Mouse (Mus musculus): Measurements from ENCODE around the gene Ucp2. TPM values are rescaled to one million over a fixed set of nuclear protein-coding genes. Genes with fewer than 3 reads are reported as not detected.

Gene Ucp2
- polyA plus RNA-seq, 1 experiment from 2014 or later: 47.7 TPM

DNA sequence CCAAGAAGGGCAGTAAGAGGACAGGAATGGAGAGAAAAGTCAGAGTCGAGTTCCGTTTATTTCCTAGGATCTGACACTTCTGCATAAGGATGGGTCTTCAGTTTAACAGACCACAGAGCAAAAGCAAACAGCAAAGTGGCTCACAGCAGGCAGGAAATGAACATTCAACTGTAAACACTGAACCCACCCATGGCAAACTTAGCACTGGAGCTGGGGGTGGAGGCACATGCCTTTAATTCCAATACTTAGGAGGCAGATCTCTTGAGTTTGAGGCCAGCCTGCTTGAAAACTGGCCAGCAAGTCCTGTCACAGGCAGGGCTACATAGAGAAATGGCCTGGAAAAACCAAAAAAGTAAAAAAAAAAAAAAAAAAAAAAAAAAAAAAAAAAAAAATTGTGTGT, 40.4 kb downstream of the Ucp2 start:
- DNase-seq (ENCODE audit: low read depth, low spot score) (no peak), ATAC-seq (no peak)
- no peak for TF ChIP-seq CTCF (IDR thresholded peaks at IDR 0.05)
- POLR2A ChIA-PET: interaction anchor here (0.7 kb wide), 1 partner anchor 10 kb away, joined by 3 read pairs; no protein-coding TSS in a partner anchor
- CTCF ChIA-PET: no interaction called here
- in situ Hi-C loops (cut with MboI; ENCODE audit: low pct_unique_long_range_greater_than_20kb): no loop called here
- no peaks in the 10 kb centered on the region for H3K27me3 ChIP-seq

DNA sequence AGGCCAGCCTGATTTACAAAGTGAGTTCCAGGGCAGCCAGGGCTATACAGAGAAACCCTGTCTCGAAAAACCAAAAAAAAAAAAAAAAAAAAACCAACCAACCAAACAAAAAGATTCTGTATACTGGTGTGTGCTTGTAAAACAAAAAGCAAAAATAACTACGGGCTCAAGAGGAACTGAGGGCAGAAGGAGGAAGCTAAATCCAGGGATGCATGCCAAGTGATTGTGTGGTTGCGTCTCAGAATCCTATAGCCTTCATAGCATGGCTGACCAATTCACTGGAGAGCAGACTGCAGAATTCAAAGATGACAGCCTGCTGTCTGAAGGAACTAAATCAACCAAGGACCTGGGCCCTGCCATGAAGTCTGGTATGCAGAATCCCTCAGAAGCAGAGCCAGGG, 41.1 kb downstream of the Ucp2 start:
- no peak for ATAC-seq
- ChIA-PET POLR2A (interaction anchor here (0.7 kb wide), 1 partner anchor 11 kb away, joined by 3 read pairs; no protein-coding TSS in a partner anchor), CTCF (no interaction called here)
- no peaks in the 10 kb centered on the region for H3K27me3 ChIP-seq
- in situ Hi-C loops (cut with MboI; ENCODE audit: low pct_unique_long_range_greater_than_20kb): no loop called here
- TF ChIP-seq CTCF (IDR thresholded peaks at IDR 0.05): no peak
- DNase-seq (ENCODE audit: low read depth, low spot score): no peak

DNA sequence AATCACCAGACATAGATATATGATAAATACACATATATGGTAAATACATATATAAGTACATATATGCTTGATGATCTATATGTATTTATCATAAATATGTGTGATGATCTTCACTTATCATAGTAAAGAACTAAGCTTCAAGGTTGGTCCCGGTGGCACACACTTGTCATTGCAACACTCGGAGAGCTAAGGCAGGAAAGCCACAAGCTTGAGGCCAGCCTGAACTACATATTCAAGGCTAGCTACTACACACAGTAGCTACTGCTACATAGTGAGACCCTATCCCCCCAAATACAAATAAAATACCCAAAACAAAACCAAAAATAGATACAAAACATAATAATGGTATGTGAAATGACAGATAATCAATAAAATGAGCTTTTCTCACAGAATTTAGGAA, 42.7 kb downstream of the Ucp2 start:
- ChIA-PET POLR2A (interaction anchor here (1.2 kb wide), 1 partner anchor 103 kb away, joined by 3 read pairs; no protein-coding TSS in a partner anchor), CTCF (interaction anchor here (0.6 to 0.7 kb wide), 2 partner anchors 15 to 312 kb away, joined by 3 to 4 read pairs; no protein-coding TSS in a partner anchor)
- H3K27me3 ChIP-seq: no peaks in the 10 kb centered on the region
- in situ Hi-C loops (cut with MboI; ENCODE audit: low pct_unique_long_range_greater_than_20kb): no loop called here
- TF ChIP-seq CTCF (IDR thresholded peaks at IDR 0.05): no peak
- DNase-seq (ENCODE audit: low read depth, low spot score): no peak
- no peak for ATAC-seq

DNA sequence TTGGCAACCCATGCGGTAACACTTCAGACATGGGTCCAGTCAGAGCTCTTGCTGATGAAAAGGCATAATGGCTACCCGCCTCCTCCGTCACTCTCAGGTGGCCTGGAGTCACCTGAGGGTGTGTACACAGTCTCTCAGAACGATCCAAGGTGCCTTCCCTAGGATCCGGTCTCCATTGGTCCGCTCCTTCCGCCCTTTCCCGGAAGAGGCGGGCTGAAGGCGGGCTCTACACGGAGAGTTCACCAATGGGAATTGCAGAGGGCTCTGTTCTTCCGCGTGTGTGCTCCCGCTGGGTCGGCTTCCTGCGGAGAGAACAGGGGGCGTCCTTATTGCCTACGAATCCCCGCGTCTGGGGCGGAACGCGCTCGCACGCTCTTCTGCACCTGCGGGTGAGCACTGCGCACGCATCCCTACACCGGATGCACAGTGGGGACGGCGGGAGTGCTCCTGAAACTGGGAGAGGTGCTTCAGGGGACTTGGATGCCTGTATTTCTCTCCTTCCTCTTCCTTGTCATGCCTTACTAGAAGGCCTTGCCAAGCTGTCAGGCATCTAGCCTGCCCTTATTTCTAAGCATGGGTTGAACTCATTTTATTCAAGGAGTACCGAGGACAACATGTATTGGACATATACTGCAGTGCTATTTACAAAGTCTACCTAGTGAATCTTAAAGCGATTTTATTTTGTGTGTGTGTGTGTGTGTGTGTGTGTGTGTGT, 43.8 kb downstream of the Ucp2 start, which contains the start of gene Coa4:
Coa4 (plus strand) TSS at position 268 of the 715 bp plus-strand sequence.
- ATAC-seq (peak; percentile 94), DNase-seq (ENCODE audit: low read depth, low spot score) (peak; percentile 56)
- CTCF ChIA-PET: no interaction called here
- in situ Hi-C loops (cut with MboI; ENCODE audit: low pct_unique_long_range_greater_than_20kb): no loop called here
- no peaks in the 10 kb centered on the region for H3K27me3 ChIP-seq
- POLR2A ChIA-PET: interaction anchor here (0.6 to 1.2 kb wide), 4 partner anchors 13 to 305 kb away, joined by 3 to 4 read pairs (median 3); no protein-coding TSS in a partner anchor
- TF ChIP-seq CTCF (IDR thresholded peaks at IDR 0.05): no peak

DNA sequence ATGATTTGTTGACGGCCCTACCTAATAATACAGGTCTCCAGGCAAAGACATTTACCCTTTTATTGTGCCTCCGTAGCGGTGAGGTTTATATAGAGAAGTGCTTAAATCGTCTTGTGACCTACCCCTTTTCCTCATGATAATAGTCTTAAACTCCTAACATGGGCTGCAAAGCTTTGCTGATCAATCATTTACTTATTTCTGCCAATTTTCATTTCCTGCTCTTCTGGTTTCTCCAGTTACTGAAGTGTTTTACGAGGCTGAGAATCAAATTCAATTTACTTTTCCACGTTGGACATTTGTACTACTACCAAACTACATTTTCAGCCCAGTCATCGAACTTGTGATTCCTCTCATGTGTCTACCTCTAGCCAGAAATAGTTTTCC, 44.4 kb downstream of the Ucp2 start:
- in situ Hi-C loops (cut with MboI; ENCODE audit: low pct_unique_long_range_greater_than_20kb): no loop called here
- H3K27me3 ChIP-seq: no peaks in the 10 kb centered on the region
- TF ChIP-seq CTCF (IDR thresholded peaks at IDR 0.05): no peak
- ATAC-seq: no peak
- CTCF ChIA-PET: interaction anchor here (1.3 kb wide), 1 partner anchor 101 kb away, joined by 3 read pairs; no protein-coding TSS in a partner anchor
- POLR2A ChIA-PET: interaction anchor here (1.0 kb wide), 1 partner anchor 14 kb away, joined by 3 read pairs; no protein-coding TSS in a partner anchor
- DNase-seq (ENCODE audit: low read depth, low spot score): no peak

DNA sequence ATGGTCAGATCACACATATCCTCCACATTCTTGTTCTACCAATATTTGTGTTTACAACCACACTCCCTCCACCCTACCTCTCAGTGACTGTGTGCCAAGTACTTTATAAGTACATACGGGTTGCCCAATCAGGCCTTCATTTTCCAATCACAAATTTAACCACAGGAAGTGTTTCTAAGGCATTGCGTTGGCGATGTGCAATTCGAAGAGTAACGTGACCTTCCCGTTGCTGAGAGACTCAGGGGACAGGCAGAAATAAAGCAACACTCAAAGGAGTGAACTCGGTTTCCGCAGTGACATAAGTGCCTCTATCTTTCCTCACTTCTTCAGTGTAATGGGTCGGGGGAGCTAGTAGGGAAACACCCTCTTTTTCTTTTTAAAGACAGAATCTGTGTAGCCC, 46.4 kb downstream of the Ucp2 start:
- TF ChIP-seq CTCF (IDR thresholded peaks at IDR 0.05): no peak
- no peak for ATAC-seq
- CTCF ChIA-PET: interaction anchor here (1.2 kb wide), 1 partner anchor 19 kb away, joined by 3 read pairs; no protein-coding TSS in a partner anchor

DNA sequence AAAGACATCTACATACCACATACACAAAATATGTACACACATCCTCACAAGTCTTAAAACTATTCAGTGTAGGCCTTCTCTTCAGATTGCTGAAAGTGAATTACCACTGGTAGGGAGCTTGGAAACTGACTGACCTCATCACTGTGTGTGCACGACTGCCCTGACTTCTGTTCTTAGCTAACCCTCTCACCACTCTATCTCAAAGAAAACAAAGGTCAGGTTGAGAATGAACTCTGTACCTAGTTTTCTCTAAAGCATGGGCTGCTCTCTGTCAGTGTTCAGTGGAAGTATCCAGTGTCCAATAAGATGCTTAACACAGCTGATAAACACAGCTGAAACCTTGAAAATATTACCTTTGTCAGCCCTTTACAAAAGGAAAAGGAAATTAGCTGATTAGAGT, 51.3 kb downstream of the Ucp2 start:
- ChIA-PET POLR2A (no interaction called here), CTCF (interaction anchor here (0.7 kb wide), 1 partner anchor 11 kb away, joined by 3 read pairs; no protein-coding TSS in a partner anchor)
- no peak for DNase-seq (ENCODE audit: low read depth, low spot score)
- ATAC-seq: no peak
- TF ChIP-seq CTCF (IDR thresholded peaks at IDR 0.05): no peak
- in situ Hi-C loops (cut with MboI; ENCODE audit: low pct_unique_long_range_greater_than_20kb): no loop called here
- H3K27me3 ChIP-seq: no peaks in the 10 kb centered on the region

More for the DNA sequence above, 46.4 kb downstream of the Ucp2 start:
- POLR2A ChIA-PET: no interaction called here
- DNase-seq (ENCODE audit: low read depth, low spot score): no peak
- no peaks in the 10 kb centered on the region for H3K27me3 ChIP-seq
- in situ Hi-C loops (cut with MboI; ENCODE audit: low pct_unique_long_range_greater_than_20kb): no loop called here

DNA sequence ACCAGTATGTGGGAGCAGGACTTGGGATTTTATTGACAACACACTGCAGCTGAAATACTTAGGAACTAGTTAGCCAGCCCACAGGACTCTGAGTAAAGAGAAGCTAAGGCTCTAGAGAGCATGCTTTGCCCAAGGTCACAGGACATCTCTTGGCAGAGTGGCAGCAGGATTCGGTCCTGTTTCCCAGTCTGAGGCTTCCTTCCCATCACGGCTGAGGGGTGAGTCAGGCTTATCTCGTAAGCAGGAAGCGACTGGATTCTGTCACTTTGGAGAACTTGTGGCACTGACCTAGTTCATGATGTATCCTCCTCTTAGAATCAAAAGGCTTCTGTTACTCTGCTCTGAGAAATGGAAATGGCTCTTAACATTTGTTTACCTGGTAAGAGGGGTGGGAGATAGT, 54.5 kb downstream of the Ucp2 start:
- no peak for DNase-seq (ENCODE audit: low read depth, low spot score)

DNA sequence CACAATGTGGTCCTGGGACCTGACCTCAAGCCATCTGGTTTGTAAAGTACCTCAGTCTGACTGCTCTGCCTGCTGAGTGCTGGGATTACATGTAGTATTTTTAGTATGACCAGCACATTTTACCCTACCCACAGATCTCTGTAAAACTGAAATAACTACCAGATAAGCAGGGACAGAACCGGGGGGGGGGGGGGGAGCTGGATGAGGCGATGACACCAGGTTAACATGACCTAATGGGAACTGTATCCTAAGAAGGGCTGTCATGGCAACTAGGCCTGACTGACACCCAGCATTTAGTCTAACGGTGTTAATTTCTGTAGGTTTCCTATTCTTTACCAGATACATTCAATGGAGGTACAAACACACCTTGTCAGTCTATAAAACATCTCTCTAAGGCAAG, 56.7 kb downstream of the Ucp2 start:
- in situ Hi-C loops (cut with MboI; ENCODE audit: low pct_unique_long_range_greater_than_20kb): no loop called here
- DNase-seq (ENCODE audit: low read depth, low spot score) (no peak), ATAC-seq (no peak)
- no peak for TF ChIP-seq CTCF (IDR thresholded peaks at IDR 0.05)
- H3K27me3 ChIP-seq: no peaks in the 10 kb centered on the region
- CTCF ChIA-PET: interaction anchor here (1.0 kb wide), 1 partner anchor 94 kb away, joined by 3 read pairs; no protein-coding TSS in a partner anchor
- POLR2A ChIA-PET: no interaction called here

More for the DNA sequence above, 54.5 kb downstream of the Ucp2 start:
- no peaks in the 10 kb centered on the region for H3K27me3 ChIP-seq
- in situ Hi-C loops (cut with MboI; ENCODE audit: low pct_unique_long_range_greater_than_20kb): no loop called here
- ChIA-PET CTCF (interaction anchor here (0.8 to 1.7 kb wide), 2 partner anchors 23 to 27 kb away, joined by 3 to 4 read pairs; no protein-coding TSS in a partner anchor), POLR2A (no interaction called here)
- TF ChIP-seq CTCF (IDR thresholded peaks at IDR 0.05): no peak
- no peak for ATAC-seq

DNA sequence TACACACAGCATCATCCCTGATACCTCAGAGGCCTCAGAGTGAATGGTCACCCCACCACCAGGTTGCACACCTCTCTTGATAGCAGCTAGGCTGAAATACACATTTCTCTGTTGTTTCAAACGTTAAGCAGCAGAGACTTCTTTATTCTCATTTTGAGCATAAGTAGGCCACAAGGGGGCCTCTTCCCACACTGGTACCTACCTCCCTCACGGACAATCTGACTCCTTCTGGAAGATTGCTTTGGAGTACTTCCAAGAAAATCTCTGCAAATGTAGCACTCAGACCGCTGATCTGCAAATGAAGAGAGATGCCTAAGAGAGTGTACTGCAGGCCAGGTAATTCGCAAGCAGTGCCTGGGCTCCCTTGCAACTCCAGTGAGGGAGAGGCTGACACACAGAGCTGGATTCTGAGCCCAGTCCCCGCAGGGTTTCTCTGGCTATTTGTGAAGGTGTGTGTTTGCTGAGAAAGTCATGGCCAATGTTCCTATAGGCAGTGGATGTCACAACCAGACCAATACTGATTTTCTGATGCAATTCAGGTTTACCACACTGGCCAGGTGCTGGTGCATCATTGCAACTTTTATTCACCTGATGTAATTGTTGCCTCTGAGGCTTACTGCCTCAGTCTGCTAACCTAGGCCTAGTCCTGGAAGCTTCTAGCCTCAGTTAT, 57.3 kb downstream of the Ucp2 start:
- no peaks in the 10 kb centered on the region for H3K27me3 ChIP-seq
- ChIA-PET CTCF (interaction anchor here (1.0 kb wide), 1 partner anchor 94 kb away, joined by 3 read pairs; no protein-coding TSS in a partner anchor), POLR2A (no interaction called here)
- ATAC-seq (no peak), DNase-seq (ENCODE audit: low read depth, low spot score) (no peak)
- in situ Hi-C loops (cut with MboI; ENCODE audit: low pct_unique_long_range_greater_than_20kb): no loop called here
- TF ChIP-seq CTCF (IDR thresholded peaks at IDR 0.05): peak; percentile 57

Other genes starting within 250 kb of the Ucp2 start
- 0.09 TPM for gene P4ha3, start 207.8 kb upstream of the Ucp2 start, polyA plus RNA-seq (2021)
- gene C2cd3, start 121.1 kb upstream of the Ucp2 start, polyA plus RNA-seq (2021): 27.0 TPM
- 60.3 TPM for gene Ppme1, start 121.0 kb upstream of the Ucp2 start, polyA plus RNA-seq (2021)
- gene Ucp3, start 20.3 kb upstream of the Ucp2 start, polyA plus RNA-seq (2021): 0.06 TPM
- 0.05 TPM for gene Dnajb13, start 21.6 kb downstream of the Ucp2 start, polyA plus RNA-seq (2021)
- gene Coa4, start 43.7 kb downstream of the Ucp2 start, polyA plus RNA-seq (2021): 12.6 TPM
- 93.1 TPM for gene Rab6a, start 114.1 kb downstream of the Ucp2 start, polyA plus RNA-seq (2021)
- gene Mrpl48, start 115.0 kb downstream of the Ucp2 start, polyA plus RNA-seq (2021): 25.3 TPM
- gene Plekhb1, start 169.1 kb downstream of the Ucp2 start, polyA plus RNA-seq (2021): 9.5 TPM
- gene Fam168a, start 213.3 kb downstream of the Ucp2 start, polyA plus RNA-seq (2021): 40.2 TPM

Measured in Patski (cell line).